Comparison of ENCODE assay signal across 8 mouse cellular contexts in genomic region chr10:116197416-116197939, GRCm38 (mm10).
DNase-seq lines count a peak whose midpoint lies in the region; ATAC-seq and TF ChIP-seq lines count a peak whose summit lies in the region.

No protein-coding gene starts in this region.

- intact Hi-C loops in left cerebral cortex, postnatal 36 days (cut with DNase I): loop anchor here (2.0 to 5.0 kb wide), 3 partner anchors 113 to 275 kb away; partner anchors contain the start of gene Ptprr

- H3K4me1 ChIP-seq in neural tube, embryonic 11.5 days (ENCODE audit: control insufficient read depth, insufficient read depth, low read length): no peaks in the 10 kb centered on the region
- 0 out of 2 replicates have a peak, but pooled peaks cover 6% of the 10 kb centered on the region for H3K4me1 ChIP-seq in heart, postnatal 0 days (ENCODE audit: control insufficient read depth, insufficient read depth)
- H3K4me1 ChIP-seq in midbrain, embryonic 15.5 days: peaks cover 5% of the 10 kb centered on the region; the same call in 1 of the 2 replicates

- no peak overlapping the region for H3K27ac ChIP-seq in neural tube, embryonic 11.5 days (ENCODE audit: low read depth, low read length)
- H3K27ac ChIP-seq in heart, postnatal 0 days (ENCODE audit: low read depth): no peak overlapping the region
- no peak overlapping the region for H3K27ac ChIP-seq in midbrain, embryonic 15.5 days

- H3K27me3 ChIP-seq in neural tube, embryonic 11.5 days (ENCODE audit: control insufficient read depth, insufficient read depth, low read length): no peaks in the 10 kb centered on the region
- no peaks in the 10 kb centered on the region for H3K27me3 ChIP-seq in heart, postnatal 0 days (ENCODE audit: control insufficient read depth, insufficient read depth, low read length)
- H3K27me3 ChIP-seq in midbrain, embryonic 15.5 days (replicated peaks): no peaks in the 10 kb centered on the region

- H3K36me3 ChIP-seq in neural tube, embryonic 11.5 days (ENCODE audit: control insufficient read depth, insufficient read depth, low read length): no peaks in the 10 kb centered on the region; the same call in 1 of the 2 replicates
- no peaks in the 10 kb centered on the region for H3K36me3 ChIP-seq in heart, postnatal 0 days (replicated peaks; ENCODE audit: control insufficient read depth, insufficient read depth, low read length)
- H3K36me3 ChIP-seq in midbrain, embryonic 15.5 days (replicated peaks): no peaks in the 10 kb centered on the region

- peak; percentile 12 for DNase-seq in adrenal gland, postnatal 10 days
- no peak for DNase-seq in adrenal gland, adult 18-20 months (ENCODE audit: low spot score in 2 of 2)
- DNase-seq in neural tube, embryonic 11.5 days (ENCODE audit: low spot score): peak; percentile 42
- no peak for DNase-seq in neural tube, embryonic 10.5 days (ENCODE audit: extremely low spot score, low spot score)
- peak; percentile 70 for DNase-seq in heart, postnatal 0 days (ENCODE audit: low spot score)
- no peak for DNase-seq in gastrocnemius, postnatal 4 days (ENCODE audit: low spot score in 2 of 2)
- DNase-seq in left cerebral cortex, postnatal 36 days (ENCODE audit: low spot score in 2 of 2): no peak

- ATAC-seq in neural tube, embryonic 11.5 days (ENCODE audit: insufficient read depth, low FRiP score, low TSS enrichment): 0 out of 2 replicates have a peak, but pooled peaks have one; percentile 38
- ATAC-seq in heart, postnatal 0 days (ENCODE audit: insufficient read depth, low read depth): no peak; the same call in 1 of the 2 replicates
- ATAC-seq in midbrain, embryonic 15.5 days (replicated peaks): peak; percentile 76

- H3K4me3 ChIP-seq in neural tube, embryonic 11.5 days (ENCODE audit: low read depth, low read length): no peak overlapping the region
- H3K4me3 ChIP-seq in heart, postnatal 0 days (ENCODE audit: low read depth, low read length): no peak overlapping the region
- H3K4me3 ChIP-seq in midbrain, embryonic 15.5 days: no peak overlapping the region

- no peak overlapping the region for H3K4me2 ChIP-seq in neural tube, embryonic 11.5 days (ENCODE audit: low read depth)
- peak overlapping the region; percentile 16; the same call in 1 of the 2 replicates for H3K4me2 ChIP-seq in heart, postnatal 0 days (ENCODE audit: low read depth, low read length)
- H3K4me2 ChIP-seq in midbrain, embryonic 15.5 days: peak overlapping the region; percentile 2; the same call in 1 of the 2 replicates

- H3K9ac ChIP-seq in neural tube, embryonic 11.5 days (ENCODE audit: low read length): no peak overlapping the region
- no peak overlapping the region for H3K9ac ChIP-seq in heart, postnatal 0 days (replicated peaks; ENCODE audit: low read depth, low read length)
- H3K9ac ChIP-seq in midbrain, embryonic 15.5 days: no peak overlapping the region

- no peaks in the 10 kb centered on the region for H3K9me3 ChIP-seq in neural tube, embryonic 11.5 days (ENCODE audit: control insufficient read depth, low read length)
- H3K9me3 ChIP-seq in heart, postnatal 0 days (replicated peaks; ENCODE audit: control insufficient read depth, low read length): no peaks in the 10 kb centered on the region
- no peaks in the 10 kb centered on the region for H3K9me3 ChIP-seq in midbrain, embryonic 15.5 days

- WGBS in neural tube, embryonic 11.5 days: 17% methylated on average over 4 of the region's 4 CpGs
- 18% methylated on average over 4 of the region's 4 CpGs for WGBS in heart, postnatal 0 days
- WGBS in midbrain, embryonic 15.5 days: 13% methylated on average over 4 of the region's 4 CpGs

- TF ChIP-seq CTCF in heart, postnatal 0 days (IDR thresholded peaks at IDR 0.05; ENCODE audit: low read depth): peak; percentile 71

- no peak for TF ChIP-seq EP300 in heart, postnatal 0 days (IDR thresholded peaks at IDR 0.05; ENCODE audit: low read depth)

Comparison
In these comparisons a context has a peak if more than half of its experiments do, and no peak if none do; other contexts are left out.
1. DNase-seq: peak in adrenal gland, postnatal 10 days (single experiment), neural tube, embryonic 11.5 days (single experiment) and heart, postnatal 0 days (single experiment); none in adrenal gland, adult 18-20 months (0 of 2), neural tube, embryonic 10.5 days (single experiment), gastrocnemius, postnatal 4 days (0 of 2) and left cerebral cortex, postnatal 36 days (0 of 2).